Mouse (Mus musculus): Measurements from ENCODE around the gene Ascl3. TPM values are rescaled to one million over a fixed set of nuclear protein-coding genes. Genes with fewer than 3 reads are reported as not detected.

Gene Ascl3
- total and polyA plus RNA-seq, 3 experiments = not detected

GRCm38 (mm10) chr7:109741703-109742102 lies 10.2 kb upstream of the Ascl3 start:
- H3K36me3 ChIP-seq (ENCODE audit: control insufficient read depth in 1 of 2, insufficient read depth in 2 of 2, low read length in 2 of 2) = peaks cover 0 to 5% of the 10 kb centered on the region in 2 experiments; a peak in 2 of 4 replicates
- no peaks in the 10 kb centered on the region for H3K4me1 ChIP-seq (ENCODE audit: control insufficient read depth in 1 of 2, insufficient read depth in 2 of 2, low read length in 2 of 2)
- H3K27ac ChIP-seq (ENCODE audit: control insufficient read depth, low read depth, low read length) = no peak overlapping the region
- H3K9ac ChIP-seq (ENCODE audit: control insufficient read depth, low read depth, low read length, poor library complexity, severe bottlenecking) = no peak overlapping the region
- no peaks in the 10 kb centered on the region for H3K9me3 ChIP-seq (replicated peaks; ENCODE audit: insufficient read depth, low read length)
- H3K27me3 ChIP-seq (ENCODE audit: control insufficient read depth in 1 of 2, insufficient read depth in 2 of 2, low read length in 2 of 2) = no peaks in the 10 kb centered on the region
- no peak overlapping the region for H3K4me3 ChIP-seq (ENCODE audit: control insufficient read depth in 1 of 2, insufficient read depth in 1 of 2, low read depth in 2 of 2, low read length in 2 of 2)
- H3K79me2 ChIP-seq (ENCODE audit: control insufficient read depth, insufficient read depth, low read length, poor library complexity) = no peaks in the 10 kb centered on the region
- TF ChIP-seq NELFE (IDR thresholded peaks at IDR 0.05; ENCODE audit: low read depth, low read length) (no peak), RAD21 (IDR thresholded peaks at IDR 0.05; ENCODE audit: low read depth, low read length) (no peak), POLR2AphosphoS2 (IDR thresholded peaks at IDR 0.05; ENCODE audit: low read length) (no peak), MAZ (IDR thresholded peaks at IDR 0.05; ENCODE audit: low read depth, low read length) (no peak), ZKSCAN1 (IDR thresholded peaks at IDR 0.05; ENCODE audit: low read depth, low read length) (no peak), ETS1 (IDR thresholded peaks at IDR 0.05; ENCODE audit: low read depth, low read length) (no peak), BHLHE40 (IDR thresholded peaks at IDR 0.05; ENCODE audit: borderline replicate concordance, low read depth, low read length) (no peak), SIN3A (IDR thresholded peaks at IDR 0.05; ENCODE audit: low read length) (no peak), JUND (IDR thresholded peaks at IDR 0.05; ENCODE audit: low read depth, low read length) (no peak), TAL1 (IDR thresholded peaks at IDR 0.05; ENCODE audit: low read length) (no peak)
- no peak for DNase-seq (ENCODE audit: low read depth, low spot score)

DNA sequence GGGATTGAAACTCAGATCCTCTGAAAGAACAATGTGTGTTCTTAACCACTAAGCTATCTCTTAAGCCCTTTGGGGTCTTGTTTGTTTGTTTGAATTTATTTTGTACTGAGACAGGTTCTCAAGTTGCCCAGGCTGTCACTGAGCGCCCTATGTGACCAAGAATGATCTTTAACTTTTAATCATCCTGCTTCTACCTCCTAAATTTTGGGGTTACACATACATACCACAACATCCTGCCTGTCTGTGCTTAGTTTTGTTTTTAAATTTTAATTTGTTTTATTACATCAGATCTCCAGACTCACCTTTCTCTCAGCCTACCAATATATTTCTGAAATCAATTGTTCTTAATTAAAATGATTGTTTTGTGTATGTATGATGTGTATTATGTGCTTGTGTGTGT lies 9.5 kb upstream of the Ascl3 start:
- no peak overlapping the region for H3K9ac ChIP-seq (ENCODE audit: control insufficient read depth, low read depth, low read length, poor library complexity, severe bottlenecking)
- peaks cover 0 to 2% of the 10 kb centered on the region in 2 experiments; a peak in 2 of 4 replicates for H3K36me3 ChIP-seq (ENCODE audit: control insufficient read depth in 1 of 2, insufficient read depth in 2 of 2, low read length in 2 of 2)
- no peak overlapping the region for H3K27ac ChIP-seq (ENCODE audit: control insufficient read depth, low read depth, low read length)
- H3K4me1 ChIP-seq (ENCODE audit: control insufficient read depth in 1 of 2, insufficient read depth in 2 of 2, low read length in 2 of 2) = no peaks in the 10 kb centered on the region
- no peak for DNase-seq (ENCODE audit: low read depth, low spot score)
- no peak overlapping the region for H3K4me3 ChIP-seq (ENCODE audit: control insufficient read depth in 1 of 2, insufficient read depth in 1 of 2, low read depth in 2 of 2, low read length in 2 of 2)
- H3K27me3 ChIP-seq (ENCODE audit: control insufficient read depth in 1 of 2, insufficient read depth in 2 of 2, low read length in 2 of 2) = no peaks in the 10 kb centered on the region
- no peaks in the 10 kb centered on the region for H3K9me3 ChIP-seq (replicated peaks; ENCODE audit: insufficient read depth, low read length)
- H3K79me2 ChIP-seq (ENCODE audit: control insufficient read depth, insufficient read depth, low read length, poor library complexity) = no peaks in the 10 kb centered on the region
- TF ChIP-seq GABPA (IDR thresholded peaks at IDR 0.05; ENCODE audit: low read depth, low read length) (no peak), MAFK (IDR thresholded peaks at IDR 0.05; ENCODE audit: borderline replicate concordance, low read depth, low read length) (no peak), ZNF384 (IDR thresholded peaks at IDR 0.05; ENCODE audit: low read depth, low read length) (no peak), JUND (IDR thresholded peaks at IDR 0.05; ENCODE audit: low read depth, low read length) (no peak), RAD21 (IDR thresholded peaks at IDR 0.05; ENCODE audit: low read depth, low read length) (no peak), CHD2 (IDR thresholded peaks at IDR 0.05; ENCODE audit: low read length) (no peak), MAX (IDR thresholded peaks at IDR 0.05; ENCODE audit: low read length) (no peak), USF1 (IDR thresholded peaks at IDR 0.05; ENCODE audit: low read depth, low read length) (no peak), MYC (IDR thresholded peaks at IDR 0.05; ENCODE audit: low read depth, low read length) (no peak), CTCF (IDR thresholded peaks at IDR 0.05 in 2 of 3, conservative IDR thresholded peaks at IDR 0.05 in 1 of 3; ENCODE audit: control insufficient read depth in 1 of 3, insufficient read depth in 1 of 3, low read depth in 2 of 3, low read length in 3 of 3, poor library complexity in 1 of 3, severe bottlenecking in 1 of 3) (no peak), ZC3H11A (IDR thresholded peaks at IDR 0.05; ENCODE audit: low read depth, low read length) (no peak), SIN3A (IDR thresholded peaks at IDR 0.05; ENCODE audit: low read length) (no peak), POLR2AphosphoS5 (IDR thresholded peaks at IDR 0.05; ENCODE audit: borderline replicate concordance, low read depth, low read length) (no peak), KAT2A (conservative IDR thresholded peaks at IDR 0.05; ENCODE audit: low read depth, low read length) (no peak)

Measured in MEL (cell line).